Mouse (Mus musculus) limb, embryonic 13.5 days (tissue): ENCODE results near the gene Utf1. TPM values are rescaled to one million over a fixed set of nuclear protein-coding genes. Genes with fewer than 3 reads are reported as not detected.
A peak's percentile ranks its signal among the peaks of the same experiment; 100 is the strongest.

Experiments used
- ATAC-seq: fragments of 200-750 bp; cut with Nextera tagmentation; 2 replicates; pipeline ENCODE4 v1.8.0; 2017; ENCODE audit warnings: low read depth, moderate number of reproducible peaks, moderate TSS enrichment; ENCODE audit not compliant: low FRiP score
- H3K27ac ChIP-seq: fragments of 300-500 bp; sonication (generic); 2 replicates; pipeline ENCODE4 v1.5.1; 2015; ENCODE audit warnings: inconsistent platforms, mild to moderate bottlenecking, moderate library complexity
- H3K27me3 ChIP-seq: fragments of 300-500 bp; sonication (generic); 2 replicates; pipeline ENCODE4 v1.6.1; 2015; ENCODE audit warnings: mild to moderate bottlenecking, inconsistent platforms
- H3K36me3 ChIP-seq: fragments of 300-500 bp; sonication (generic); 2 replicates; pipeline ENCODE4 v1.6.1; 2015; ENCODE audit warnings: inconsistent platforms, mild to moderate bottlenecking, moderate library complexity
- H3K4me1 ChIP-seq: fragments of 300-500 bp; sonication (generic); 2 replicates; pipeline ENCODE4 v1.6.1; 2015; ENCODE audit warnings: inconsistent platforms
- H3K4me2 ChIP-seq: fragments of 300-500 bp; sonication (generic); replicated peaks from 2 replicates; pipeline ENCODE4 v1.6.1; 2015; ENCODE audit warnings: inconsistent platforms, mild to moderate bottlenecking, moderate library complexity
- H3K4me3 ChIP-seq: fragments of 300-500 bp; sonication (generic); 2 replicates; pipeline ENCODE4 v1.5.1; 2015; ENCODE audit warnings: moderate library complexity, mild to moderate bottlenecking, inconsistent platforms
- H3K9ac ChIP-seq: fragments of 300-500 bp; sonication (generic); 2 replicates; pipeline ENCODE4 v1.6.1; 2015; ENCODE audit warnings: mild to moderate bottlenecking, inconsistent platforms
- H3K9me3 ChIP-seq: fragments of 300-500 bp; sonication (generic); 2 replicates; pipeline ENCODE4 v1.6.1; 2016; ENCODE audit warnings: inconsistent platforms
- WGBS: fragments of 180-500 bp; shearing (Covaris S2); methylation state at CpG from one replicate; pipeline ENCODE4 v1.1.7; 2015; 5-methylcytosine and 5-hydroxymethylcytosine counted together
- polyA plus RNA-seq: library from polyadenylated mRNA; unstranded; fragments of >200 nt; fragmentation: Nextera tagmentation; extraction: Ambion mirVana; gene quantifications from 2 replicates; pipeline ENCODE4 v1.2.1, GENCODE M21; 2015

Gene Utf1
- polyA plus RNA-seq, 1 experiment from 2014 or later: 0.15 TPM

GRCm38 (mm10) chr7:139961141-139961540 lies 17.6 kb downstream of the Utf1 start:
- no peak overlapping the region for H3K9ac ChIP-seq
- WGBS: 88% methylated on average over 10 of the region's 10 CpGs
- peaks cover 36% of the 10 kb centered on the region for H3K27me3 ChIP-seq
- H3K27ac ChIP-seq: no peak overlapping the region
- H3K4me3 ChIP-seq: no peak overlapping the region
- ATAC-seq: no peak
- H3K36me3 ChIP-seq: no peaks in the 10 kb centered on the region
- H3K4me1 ChIP-seq: 0 out of 2 replicates have a peak, but pooled peaks cover 3% of the 10 kb centered on the region
- H3K4me2 ChIP-seq: no peak overlapping the region
- no peaks in the 10 kb centered on the region for H3K9me3 ChIP-seq

DNA sequence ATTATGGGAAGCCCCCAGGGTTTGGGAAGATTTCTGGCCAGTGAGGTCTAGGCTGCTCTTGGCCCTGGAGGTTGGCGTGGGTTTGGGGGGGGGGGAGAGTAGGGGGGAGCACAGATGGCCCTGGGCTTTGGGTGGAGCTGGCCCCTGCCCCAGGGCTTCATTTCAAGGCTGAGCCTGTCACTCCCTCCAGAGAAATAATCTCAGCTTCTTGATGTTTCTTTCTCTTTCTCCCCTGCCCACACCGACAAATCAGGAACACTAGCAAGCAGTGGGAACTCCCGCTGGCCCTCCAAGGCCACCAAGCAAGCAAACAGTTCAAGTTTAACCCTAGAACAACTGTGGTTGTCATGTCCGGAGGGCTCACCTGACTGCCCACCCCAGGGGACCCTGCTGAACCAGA lies 20.2 kb downstream of the Utf1 start:
- H3K4me1 ChIP-seq: 0 out of 2 replicates have a peak, but pooled peaks cover 3% of the 10 kb centered on the region
- no peak overlapping the region for H3K4me2 ChIP-seq
- H3K4me3 ChIP-seq: no peak overlapping the region
- no peak overlapping the region for H3K9ac ChIP-seq
- no peaks in the 10 kb centered on the region for H3K36me3 ChIP-seq
- H3K27ac ChIP-seq: no peak overlapping the region
- no peaks in the 10 kb centered on the region for H3K9me3 ChIP-seq
- no peak for ATAC-seq
- 52% methylated on average over 4 of the region's 4 CpGs for WGBS
- peaks cover 10% of the 10 kb centered on the region; the same call in 1 of the 2 replicates for H3K27me3 ChIP-seq

GRCm38 (mm10) chr7:139967175-139967574 lies 23.6 kb downstream of the Utf1 start:
- Histone ChIP-seq H3K9me3 (no peaks in the 10 kb centered on the region), H3K4me3 (no peak overlapping the region), H3K27ac (no peak overlapping the region), H3K4me1 (no peaks in the 10 kb centered on the region), H3K4me2 (no peak overlapping the region), H3K27me3 (no peaks in the 10 kb centered on the region), H3K36me3 (no peaks in the 10 kb centered on the region), H3K9ac (no peak overlapping the region)
- WGBS: 26% methylated on average over 4 of the region's 4 CpGs
- ATAC-seq: no peak

DNA sequence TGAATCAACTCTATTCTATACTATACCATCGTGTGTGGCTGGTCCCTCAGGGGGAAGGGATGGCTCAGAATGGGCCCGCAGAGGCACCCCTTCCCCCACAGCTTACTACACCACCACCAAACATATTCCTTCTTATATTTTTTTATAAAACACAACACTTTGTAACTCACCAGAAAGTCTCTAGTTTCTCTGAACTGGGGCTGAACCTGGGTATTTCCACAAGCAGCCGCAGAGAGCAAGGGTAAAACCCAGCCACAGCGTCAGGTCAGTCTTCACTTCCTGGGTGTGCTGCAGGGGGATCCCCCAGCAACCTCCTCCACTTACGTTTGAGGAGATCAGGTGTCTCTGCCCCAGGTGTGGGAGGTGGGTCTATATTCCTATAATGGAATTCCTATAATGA lies 24.8 kb downstream of the Utf1 start:
- H3K27ac ChIP-seq: no peak overlapping the region
- no peak for ATAC-seq
- H3K4me3 ChIP-seq: no peak overlapping the region
- WGBS: 62% methylated on average over 5 of the region's 5 CpGs
- no peaks in the 10 kb centered on the region for H3K27me3 ChIP-seq
- no peaks in the 10 kb centered on the region for H3K4me1 ChIP-seq
- H3K36me3 ChIP-seq: no peaks in the 10 kb centered on the region
- H3K9ac ChIP-seq: no peak overlapping the region
- no peaks in the 10 kb centered on the region for H3K9me3 ChIP-seq
- H3K4me2 ChIP-seq: no peak overlapping the region

DNA sequence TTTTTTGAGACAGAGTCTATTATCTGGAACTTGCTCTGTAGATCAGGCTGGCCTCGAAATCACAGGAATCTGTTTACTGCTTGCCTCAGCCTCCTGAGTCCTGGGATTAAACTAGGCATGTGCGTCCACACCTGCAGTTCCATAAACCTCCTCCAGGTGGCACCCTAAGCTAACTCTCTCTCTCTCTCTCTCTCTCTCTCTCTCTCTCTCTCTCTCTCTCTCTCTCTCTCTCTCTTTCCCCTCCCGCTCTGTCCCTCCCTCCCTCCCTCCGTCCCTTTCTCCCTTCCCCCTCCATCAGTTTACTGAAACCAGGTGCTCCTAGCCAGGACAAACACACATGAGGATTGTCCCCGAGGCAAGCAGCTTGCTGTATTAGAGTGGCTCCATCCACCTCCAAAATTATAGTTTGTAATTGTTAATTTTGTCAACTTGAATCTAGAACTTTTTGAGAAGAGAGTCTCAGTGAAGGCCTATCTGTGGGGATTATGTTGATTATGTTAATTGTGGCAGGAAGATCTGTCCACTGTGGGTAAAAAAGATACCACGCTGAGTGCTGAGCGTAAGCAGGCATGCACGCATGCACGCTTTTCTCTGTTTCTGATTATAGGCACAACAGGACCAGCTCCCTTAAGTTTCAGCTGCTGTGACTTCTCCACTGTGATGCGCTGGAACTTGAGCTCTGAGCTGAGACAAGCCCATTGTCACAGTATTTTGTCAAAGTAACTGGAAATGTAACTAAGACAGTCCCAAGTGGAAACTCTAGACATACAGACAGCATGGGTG lies 25.9 kb downstream of the Utf1 start:
- WGBS: 25% methylated on average over 10 of the region's 10 CpGs
- Histone ChIP-seq H3K9me3 (no peaks in the 10 kb centered on the region), H3K36me3 (no peaks in the 10 kb centered on the region), H3K4me1 (no peaks in the 10 kb centered on the region), H3K4me3 (no peak overlapping the region), H3K27me3 (no peaks in the 10 kb centered on the region), H3K4me2 (no peak overlapping the region), H3K9ac (no peak overlapping the region), H3K27ac (no peak overlapping the region)
- ATAC-seq: no peak

GRCm38 (mm10) chr7:139970216-139970919 lies 26.8 kb downstream of the Utf1 start:
- H3K27ac ChIP-seq: no peak overlapping the region
- no peaks in the 10 kb centered on the region for H3K36me3 ChIP-seq
- H3K4me1 ChIP-seq: no peaks in the 10 kb centered on the region
- H3K4me2 ChIP-seq: no peak overlapping the region
- H3K9me3 ChIP-seq: no peaks in the 10 kb centered on the region
- no peak overlapping the region for H3K4me3 ChIP-seq
- WGBS: 79% methylated on average over 10 of the region's 10 CpGs
- no peaks in the 10 kb centered on the region for H3K27me3 ChIP-seq
- no peak for ATAC-seq
- no peak overlapping the region for H3K9ac ChIP-seq

GRCm38 (mm10) chr7:139970979-139971378 lies 27.4 kb downstream of the Utf1 start:
- Histone ChIP-seq H3K9me3 (no peaks in the 10 kb centered on the region), H3K27me3 (no peaks in the 10 kb centered on the region), H3K4me3 (no peak overlapping the region), H3K4me1 (no peaks in the 10 kb centered on the region), H3K36me3 (no peaks in the 10 kb centered on the region), H3K4me2 (no peak overlapping the region), H3K9ac (no peak overlapping the region), H3K27ac (no peak overlapping the region)
- 79% methylated on average over 5 of the region's 5 CpGs for WGBS
- ATAC-seq: 0 out of 2 replicates have a peak, but pooled peaks have one; percentile 24

GRCm38 (mm10) chr7:139971436-139971835 lies 27.8 kb downstream of the Utf1 start:
- H3K4me1 ChIP-seq: no peaks in the 10 kb centered on the region
- no peak overlapping the region for H3K27ac ChIP-seq
- H3K9me3 ChIP-seq: no peaks in the 10 kb centered on the region
- H3K4me3 ChIP-seq: no peak overlapping the region
- H3K4me2 ChIP-seq: no peak overlapping the region
- no peaks in the 10 kb centered on the region for H3K36me3 ChIP-seq
- H3K27me3 ChIP-seq: no peaks in the 10 kb centered on the region
- no peak overlapping the region for H3K9ac ChIP-seq
- WGBS: 65% methylated on average over 6 of the region's 6 CpGs
- 0 out of 2 replicates have a peak, but pooled peaks have one; percentile 2 for ATAC-seq

DNA sequence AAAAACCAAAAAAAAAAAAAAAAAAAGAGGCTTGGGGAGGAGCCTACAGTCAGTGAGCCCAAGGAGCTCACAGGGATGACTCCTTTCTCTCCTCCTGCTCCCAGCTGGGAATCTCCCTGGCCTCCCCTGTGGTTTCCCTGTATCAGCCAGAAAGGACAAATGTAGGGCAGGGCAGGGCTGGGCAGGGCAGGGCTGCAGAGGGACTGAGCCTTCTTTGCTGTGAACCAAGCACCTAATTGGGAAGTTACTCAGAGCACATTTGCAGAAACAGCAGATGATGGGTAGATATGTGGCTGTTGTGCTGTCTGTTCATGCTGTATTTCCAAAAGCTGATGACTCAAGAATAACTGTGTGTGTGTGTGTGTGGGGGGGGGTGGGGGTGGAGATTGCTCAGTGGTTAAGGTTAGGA lies 29.3 kb downstream of the Utf1 start:
- Histone ChIP-seq H3K27ac (no peak overlapping the region), H3K27me3 (no peaks in the 10 kb centered on the region), H3K36me3 (no peaks in the 10 kb centered on the region), H3K9ac (no peak overlapping the region), H3K4me1 (no peaks in the 10 kb centered on the region), H3K9me3 (no peaks in the 10 kb centered on the region), H3K4me2 (no peak overlapping the region), H3K4me3 (no peak overlapping the region)
- ATAC-seq: no peak

- WGBS: 87% methylated on average over 10 of the region's 10 CpGs
- Histone ChIP-seq H3K27ac (no peak overlapping the region), H3K27me3 (no peaks in the 10 kb centered on the region), H3K4me2 (no peak overlapping the region), H3K9ac (no peak overlapping the region), H3K9me3 (no peaks in the 10 kb centered on the region), H3K4me3 (no peak overlapping the region), H3K36me3 (no peaks in the 10 kb centered on the region), H3K4me1 (peaks cover 9% of the 10 kb centered on the region; the same call in 1 of the 2 replicates)
- no peak for ATAC-seq
Measured at GRCm38 (mm10) chr7:139974307-139974706, 30.7 kb downstream of the Utf1 start.

GRCm38 (mm10) chr7:139975471-139975870 lies 31.9 kb downstream of the Utf1 start:
- Histone ChIP-seq H3K9ac (no peak overlapping the region), H3K36me3 (no peaks in the 10 kb centered on the region), H3K27me3 (no peaks in the 10 kb centered on the region), H3K4me3 (no peak overlapping the region), H3K9me3 (no peaks in the 10 kb centered on the region), H3K27ac (no peak overlapping the region), H3K4me1 (peaks cover 10% of the 10 kb centered on the region; the same call in 1 of the 2 replicates), H3K4me2 (no peak overlapping the region)
- ATAC-seq: no peak
- WGBS: 50% methylated on average over 5 of the region's 5 CpGs

- Histone ChIP-seq H3K4me3 (peak within 1 kb of the TSS; percentile 63), H3K27me3 (no peaks in the 10 kb centered on the region), H3K27ac (0 out of 2 replicates have a peak within 1 kb of the TSS, but pooled peaks have one; percentile 28), H3K4me1 (peaks cover 10% of the 10 kb centered on the region; the same call in 1 of the 2 replicates), H3K4me2 (peak within 1 kb of the TSS; percentile 90), H3K9me3 (no peaks in the 10 kb centered on the region), H3K36me3 (no peaks in the 10 kb centered on the region), H3K9ac (peak within 1 kb of the TSS; percentile 67)
- peak; percentile 93 for ATAC-seq
- 4% methylated on average over 32 of the region's 32 CpGs for WGBS
Measured at GRCm38 (mm10) chr7:139978278-139978892, 34.8 kb downstream of the Utf1 start, which contains the start of gene 6430531B16Rik. 6430531B16Rik (minus strand) TSS chr7:139978755.
